Mouse (Mus musculus): ENCODE data around the gene Olfr325.

DNA sequence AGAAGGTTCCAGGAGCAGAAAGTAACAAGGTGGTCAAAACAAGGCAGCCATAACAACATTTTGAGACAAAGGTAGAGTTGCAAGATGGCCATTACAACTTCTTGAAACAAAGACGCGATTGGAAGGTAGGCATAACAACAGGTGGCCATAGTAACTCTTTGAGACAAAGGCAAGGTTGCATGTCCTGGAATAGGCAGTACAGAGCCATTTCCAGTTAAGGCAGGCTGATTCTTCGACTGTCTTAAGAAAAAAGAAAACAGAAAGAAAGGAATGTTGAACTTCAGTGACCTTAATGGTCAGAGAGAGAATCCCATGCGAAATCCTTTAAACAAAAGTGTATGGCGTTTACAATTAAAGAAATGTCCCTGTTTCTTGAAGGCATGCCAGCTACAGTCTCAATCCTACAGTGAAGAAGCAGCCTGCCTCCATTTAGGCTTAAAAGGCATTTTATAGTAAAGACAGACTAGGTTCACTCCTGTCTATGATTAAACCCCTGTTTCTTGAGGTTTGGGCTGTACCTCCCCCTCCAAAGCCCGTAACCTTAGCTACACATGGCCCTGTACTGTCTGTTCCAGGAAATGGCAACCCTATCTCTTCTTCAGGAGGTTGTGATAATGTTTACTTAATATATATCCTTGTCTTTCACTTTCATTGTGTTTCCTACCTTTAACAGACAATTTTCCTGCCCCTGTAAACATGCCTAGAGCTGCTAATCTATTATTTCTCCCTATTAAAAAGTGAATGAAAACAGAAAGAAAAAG, 25.4 kb downstream of the Olfr325 start:
- no peak for TF ChIP-seq POLR2A (IDR thresholded peaks at IDR 0.05; ENCODE audit: extremely low read depth, insufficient read depth, low read length)
- no peak for TF ChIP-seq CTCF (IDR thresholded peaks at IDR 0.05; ENCODE audit: low read depth, low read length)
